Mouse (Mus musculus) macrophage (primary cell): ENCODE data around the gene Kcna5. TPM values are rescaled to one million over a fixed set of nuclear protein-coding genes. Genes with fewer than 3 reads are reported as not detected.

Experiments
- H3K27ac ChIP-seq: fragments of 350-480 bp; formaldehyde crosslinking; 2 replicates; pipeline ENCODE4 v1.9.0; 2021
- H3K36me3 ChIP-seq: fragments of 350-480 bp; formaldehyde crosslinking; 2 replicates; pipeline ENCODE4 v1.9.0; 2021; ENCODE audit errors: inconsistent target
- H3K4me3 ChIP-seq: fragments of 350-480 bp; formaldehyde crosslinking; 2 replicates; pipeline ENCODE4 v1.9.0; 2021; ENCODE audit errors: inconsistent target
- H3K79me2 ChIP-seq: fragments of 350-480 bp; formaldehyde crosslinking; 2 replicates; pipeline ENCODE4 v1.9.0; 2021; ENCODE audit errors: inconsistent target
- WGBS: methylation state at CpG from one replicate; pipeline ENCODE4 v1.1.7; 2026; ENCODE audit warnings: inconsistent platforms; ENCODE audit not compliant: missing documents; 5-methylcytosine and 5-hydroxymethylcytosine counted together
- polyA plus RNA-seq: library from polyadenylated mRNA; stranded (reverse); fragments of 250-400 nt; gene quantifications from 3 replicates; pipeline ENCODE4 v1.2.4, GENCODE M21; 2018; ENCODE audit warnings: inconsistent platforms
- total RNA-seq, 78 experiments: library from RNA; depleted of rRNA; stranded (reverse); fragments of 250-400 nt; gene quantifications; 1 replicate in 9 of 78; 2 replicates in 24 of 78; 3 replicates in 43 of 78; 4 replicates in 2 of 78; pipeline ENCODE4 v1.2.4; 2018; ENCODE audit warnings: inconsistent platforms in 56 of 78

Gene Kcna5
- total RNA-seq (2018; cell fraction: chromatin; rRNA removed): not detected
- not detected for total RNA-seq (2018; cell fraction: cytosol; rRNA removed)
- total RNA-seq (2018; cell fraction: nucleus; rRNA removed): not detected
- polyA plus RNA-seq: not detected in 3 replicates

GRCm38 (mm10) chr6:126535208-126535910 lies at the start of gene Kcna5:
Gene Kcna5, minus strand, starts transcription at chr6:126535412.
- Histone ChIP-seq H3K27ac (no peak within 1 kb of the TSS), H3K36me3 (no peaks in the 10 kb centered on the region), H3K4me3 (no peak within 1 kb of the TSS), H3K79me2 (no peaks in the 10 kb centered on the region)
- WGBS: 3% methylated on average over 15 of the region's 15 CpGs

GRCm38 (mm10) chr6:126583075-126583474 lies 47.9 kb upstream of the Kcna5 start:
- H3K36me3 ChIP-seq: no peaks in the 10 kb centered on the region
- WGBS: 56% methylated on average over 7 of the region's 7 CpGs
- no peak overlapping the region for H3K27ac ChIP-seq
- no peaks in the 10 kb centered on the region for H3K79me2 ChIP-seq
- H3K4me3 ChIP-seq: no peak overlapping the region

- WGBS: 91% methylated on average over 8 of the region's 8 CpGs
- no peaks in the 10 kb centered on the region for H3K36me3 ChIP-seq
- no peak overlapping the region for H3K4me3 ChIP-seq
- H3K27ac ChIP-seq: no peak overlapping the region
- H3K79me2 ChIP-seq: no peaks in the 10 kb centered on the region
Observed at GRCm38 (mm10) chr6:126581632-126582031, 46.4 kb upstream of the Kcna5 start.

- H3K27ac ChIP-seq: no peak overlapping the region
- no peaks in the 10 kb centered on the region for H3K79me2 ChIP-seq
- no peaks in the 10 kb centered on the region for H3K36me3 ChIP-seq
- 87% methylated on average over 3 of the region's 3 CpGs for WGBS
- no peak overlapping the region for H3K4me3 ChIP-seq
Observed at GRCm38 (mm10) chr6:126580571-126580970, 45.4 kb upstream of the Kcna5 start.

- no peak overlapping the region for H3K27ac ChIP-seq
- no peaks in the 10 kb centered on the region for H3K79me2 ChIP-seq
- 67% methylated on average over 3 of the region's 3 CpGs for WGBS
- no peak overlapping the region for H3K4me3 ChIP-seq
- no peaks in the 10 kb centered on the region for H3K36me3 ChIP-seq
Observed at GRCm38 (mm10) chr6:126577415-126577814, 42.2 kb upstream of the Kcna5 start.

GRCm38 (mm10) chr6:126576566-126576965 lies 41.4 kb upstream of the Kcna5 start:
- Histone ChIP-seq H3K79me2 (no peaks in the 10 kb centered on the region), H3K36me3 (no peaks in the 10 kb centered on the region), H3K4me3 (no peak overlapping the region), H3K27ac (no peak overlapping the region)
- WGBS: 75% methylated on average over 1 of the region's 1 CpGs

GRCm38 (mm10) chr6:126574778-126575177 lies 39.6 kb upstream of the Kcna5 start:
- H3K4me3 ChIP-seq: no peak overlapping the region
- no peaks in the 10 kb centered on the region for H3K36me3 ChIP-seq
- 91% methylated on average over 7 of the region's 7 CpGs for WGBS

GRCm38 (mm10) chr6:126573021-126573420 lies 37.8 kb upstream of the Kcna5 start:
- no peak overlapping the region for H3K27ac ChIP-seq
- no peaks in the 10 kb centered on the region for H3K36me3 ChIP-seq
- no peak overlapping the region for H3K4me3 ChIP-seq
- 80% methylated on average over 5 of the region's 5 CpGs for WGBS
- no peaks in the 10 kb centered on the region for H3K79me2 ChIP-seq

More at GRCm38 (mm10) chr6:126574778-126575177, 39.6 kb upstream of the Kcna5 start:
- Histone ChIP-seq H3K79me2 (no peaks in the 10 kb centered on the region), H3K27ac (no peak overlapping the region)

- no peaks in the 10 kb centered on the region for H3K36me3 ChIP-seq
- WGBS: 68% methylated on average over 6 of the region's 7 CpGs
- no peak overlapping the region for H3K27ac ChIP-seq
- no peak overlapping the region for H3K4me3 ChIP-seq
- H3K79me2 ChIP-seq: no peaks in the 10 kb centered on the region
Observed at GRCm38 (mm10) chr6:126569809-126570208, 34.6 kb upstream of the Kcna5 start.

GRCm38 (mm10) chr6:126568046-126568830 lies 33.0 kb upstream of the Kcna5 start:
- no peak overlapping the region for H3K4me3 ChIP-seq
- no peaks in the 10 kb centered on the region for H3K36me3 ChIP-seq
- WGBS: 83% methylated on average over 14 of the region's 14 CpGs
- H3K79me2 ChIP-seq: no peaks in the 10 kb centered on the region
- H3K27ac ChIP-seq: no peak overlapping the region

- Histone ChIP-seq H3K27ac (no peak overlapping the region), H3K4me3 (no peak overlapping the region), H3K36me3 (no peaks in the 10 kb centered on the region), H3K79me2 (no peaks in the 10 kb centered on the region)
- 91% methylated on average over 9 of the region's 9 CpGs for WGBS
Observed at GRCm38 (mm10) chr6:126567326-126567725, 32.1 kb upstream of the Kcna5 start.

- WGBS: 74% methylated on average over 6 of the region's 6 CpGs
- Histone ChIP-seq H3K36me3 (no peaks in the 10 kb centered on the region), H3K4me3 (no peak overlapping the region), H3K79me2 (no peaks in the 10 kb centered on the region), H3K27ac (no peak overlapping the region)
Observed at GRCm38 (mm10) chr6:126564376-126564775, 29.2 kb upstream of the Kcna5 start.

- H3K27ac ChIP-seq: no peak overlapping the region
- 16% methylated on average over 7 of the region's 7 CpGs for WGBS
- no peaks in the 10 kb centered on the region for H3K36me3 ChIP-seq
- no peaks in the 10 kb centered on the region for H3K79me2 ChIP-seq
- no peak overlapping the region for H3K4me3 ChIP-seq
Observed at GRCm38 (mm10) chr6:126563898-126564297, 28.7 kb upstream of the Kcna5 start.

GRCm38 (mm10) chr6:126561702-126562101 lies 26.5 kb upstream of the Kcna5 start:
- 38% methylated on average over 4 of the region's 4 CpGs for WGBS
- Histone ChIP-seq H3K27ac (no peak overlapping the region), H3K36me3 (no peaks in the 10 kb centered on the region), H3K79me2 (no peaks in the 10 kb centered on the region), H3K4me3 (no peak overlapping the region)

GRCm38 (mm10) chr6:126560696-126561095 lies 25.5 kb upstream of the Kcna5 start:
- Histone ChIP-seq H3K27ac (no peak overlapping the region), H3K36me3 (no peaks in the 10 kb centered on the region), H3K79me2 (no peaks in the 10 kb centered on the region), H3K4me3 (no peak overlapping the region)
- 92% methylated on average over 1 of the region's 1 CpGs for WGBS
